Mouse (Mus musculus): ENCODE data around the gene Thegl. TPM values are rescaled to one million over a fixed set of nuclear protein-coding genes. Genes with fewer than 3 reads are reported as not detected.
"Not testable (repeated sequence)": the region's sequence is repeated elsewhere in the genome, so short reads cannot be mapped to it uniquely, and the experiment has no call there.

Gene Thegl
- polyA plus RNA-seq (2015; fragmentation: Nextera tagmentation; extraction: Ambion mirVana) = 0.22 and 0.43 TPM in 2 replicates

GRCm38 (mm10) chr5:77015544-77016482 lies at the start of gene Thegl:
Gene Thegl (plus strand): TSS chr5:77016023.
- no peaks in the 10 kb centered on the region for H3K36me3 ChIP-seq (ENCODE audit: control insufficient read depth, insufficient read depth)
- no peaks in the 10 kb centered on the region for H3K27me3 ChIP-seq (ENCODE audit: control insufficient read depth, insufficient read depth, low read depth, low read length)
- ATAC-seq (ENCODE audit: low read depth) = peak; percentile 98
- H3K9ac ChIP-seq (ENCODE audit: low read depth, low read length) = peak within 1 kb of the TSS; percentile 38; the same call in 1 of the 2 replicates
- 16% methylated on average over 57 of the region's 57 CpGs for WGBS (ENCODE audit: insufficient replicate concordance)
- no peak within 1 kb of the TSS for H3K27ac ChIP-seq (ENCODE audit: low read length)
- peak within 1 kb of the TSS; percentile 60 for H3K4me3 ChIP-seq (ENCODE audit: low read depth, low read length)
- H3K9me3 ChIP-seq (replicated peaks; ENCODE audit: control insufficient read depth, low read length) = no peaks in the 10 kb centered on the region
- peaks cover 8% of the 10 kb centered on the region for H3K4me1 ChIP-seq (ENCODE audit: control insufficient read depth, low read depth, low read length)
- peak within 1 kb of the TSS; percentile 92 for H3K4me2 ChIP-seq (ENCODE audit: low read depth, low read length)

DNA sequence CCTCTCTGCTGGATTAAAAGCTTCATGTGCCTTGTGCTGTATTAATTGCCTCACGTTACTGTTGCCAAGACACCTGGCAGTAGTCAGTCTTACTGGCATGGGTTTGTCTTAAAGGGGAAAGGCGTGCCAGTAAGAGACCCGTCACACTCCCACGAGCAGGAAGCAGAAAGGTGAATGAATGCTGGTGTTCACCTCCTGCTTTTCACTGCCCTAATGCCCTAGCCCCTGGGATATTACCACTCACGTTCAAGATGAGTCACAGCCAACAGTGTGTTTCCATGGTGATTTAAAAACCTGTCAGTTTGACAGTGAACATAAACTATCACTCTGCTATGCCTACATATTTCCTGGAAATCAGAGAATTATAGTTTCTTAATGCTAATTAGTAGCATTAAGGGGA lies 46.6 kb upstream of the Thegl start:
- no peak overlapping the region for H3K4me3 ChIP-seq (ENCODE audit: low read depth, low read length)
- no peak for ATAC-seq (ENCODE audit: low read depth)
- H3K4me1 ChIP-seq (ENCODE audit: control insufficient read depth, low read depth, low read length) = peaks cover 4% of the 10 kb centered on the region; the same call in 1 of the 2 replicates
- H3K36me3 ChIP-seq (ENCODE audit: control insufficient read depth, insufficient read depth) = peaks cover 29% of the 10 kb centered on the region
- H3K27ac ChIP-seq (ENCODE audit: low read length) = no peak overlapping the region
- no peak overlapping the region for H3K9ac ChIP-seq (ENCODE audit: low read depth, low read length)
- 67% methylated on average over 5 of the region's 5 CpGs for WGBS (ENCODE audit: insufficient replicate concordance)
- no peak overlapping the region for H3K4me2 ChIP-seq (ENCODE audit: low read depth, low read length)
- H3K9me3 ChIP-seq (replicated peaks; ENCODE audit: control insufficient read depth, low read length) = no peaks in the 10 kb centered on the region
- no peaks in the 10 kb centered on the region for H3K27me3 ChIP-seq (ENCODE audit: control insufficient read depth, insufficient read depth, low read depth, low read length)

GRCm38 (mm10) chr5:76971115-76971514 lies 44.7 kb upstream of the Thegl start:
- H3K4me2 ChIP-seq (ENCODE audit: low read depth, low read length); H3K27me3 ChIP-seq (ENCODE audit: control insufficient read depth, insufficient read depth, low read depth, low read length); H3K27ac ChIP-seq (ENCODE audit: low read length); ATAC-seq (ENCODE audit: low read depth); H3K4me3 ChIP-seq (ENCODE audit: low read depth, low read length); H3K9ac ChIP-seq (ENCODE audit: low read depth, low read length); H3K9me3 ChIP-seq (replicated peaks; ENCODE audit: control insufficient read depth, low read length): not testable (repeated sequence)
- Histone ChIP-seq H3K36me3 (ENCODE audit: control insufficient read depth, insufficient read depth) (peaks cover 15% of the 10 kb centered on the region), H3K4me1 (ENCODE audit: control insufficient read depth, low read depth, low read length) (peaks cover 12% of the 10 kb centered on the region)
- WGBS (ENCODE audit: insufficient replicate concordance) = 36% methylated on average over 1 of the region's 1 CpGs

DNA sequence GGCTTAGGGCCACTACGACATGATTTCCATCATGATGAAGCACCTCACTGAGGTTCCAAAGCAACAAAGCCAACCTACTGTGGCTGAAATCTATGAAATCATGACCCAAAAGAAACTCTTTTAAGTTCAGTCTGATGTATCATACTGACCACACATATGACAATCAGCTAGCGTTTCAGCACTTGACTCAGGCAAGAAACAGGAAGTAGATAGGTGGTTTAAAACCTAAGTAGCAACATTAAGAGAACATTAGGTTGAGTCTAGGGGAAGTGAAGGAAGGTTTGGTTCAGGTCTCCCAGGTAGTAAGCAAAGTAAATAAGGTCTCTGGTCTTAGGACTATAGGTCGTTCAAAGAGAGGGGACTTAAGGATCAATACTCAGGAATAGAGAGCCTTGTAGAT lies 42.3 kb upstream of the Thegl start:
- H3K4me3 ChIP-seq (ENCODE audit: low read depth, low read length) = peak overlapping the region; percentile 98
- H3K27me3 ChIP-seq (ENCODE audit: control insufficient read depth, insufficient read depth, low read depth, low read length) = no peaks in the 10 kb centered on the region
- ATAC-seq (ENCODE audit: low read depth) = no peak
- no peak overlapping the region for H3K27ac ChIP-seq (ENCODE audit: low read length)
- 36% methylated on average over 3 of the region's 3 CpGs for WGBS (ENCODE audit: insufficient replicate concordance)
- peaks cover 10% of the 10 kb centered on the region for H3K36me3 ChIP-seq (ENCODE audit: control insufficient read depth, insufficient read depth)
- H3K9ac ChIP-seq (ENCODE audit: low read depth, low read length) = no peak overlapping the region
- no peaks in the 10 kb centered on the region for H3K9me3 ChIP-seq (replicated peaks; ENCODE audit: control insufficient read depth, low read length)
- H3K4me1 ChIP-seq (ENCODE audit: control insufficient read depth, low read depth, low read length) = peaks cover 12% of the 10 kb centered on the region
- peak overlapping the region; percentile 82 for H3K4me2 ChIP-seq (ENCODE audit: low read depth, low read length)

- peak; percentile 9; the same call in 1 of the 2 replicates for ATAC-seq (ENCODE audit: low read depth)
These were observed 41.6 kb upstream of the Thegl start for GRCm38 (mm10) chr5:76974207-76974553.

DNA sequence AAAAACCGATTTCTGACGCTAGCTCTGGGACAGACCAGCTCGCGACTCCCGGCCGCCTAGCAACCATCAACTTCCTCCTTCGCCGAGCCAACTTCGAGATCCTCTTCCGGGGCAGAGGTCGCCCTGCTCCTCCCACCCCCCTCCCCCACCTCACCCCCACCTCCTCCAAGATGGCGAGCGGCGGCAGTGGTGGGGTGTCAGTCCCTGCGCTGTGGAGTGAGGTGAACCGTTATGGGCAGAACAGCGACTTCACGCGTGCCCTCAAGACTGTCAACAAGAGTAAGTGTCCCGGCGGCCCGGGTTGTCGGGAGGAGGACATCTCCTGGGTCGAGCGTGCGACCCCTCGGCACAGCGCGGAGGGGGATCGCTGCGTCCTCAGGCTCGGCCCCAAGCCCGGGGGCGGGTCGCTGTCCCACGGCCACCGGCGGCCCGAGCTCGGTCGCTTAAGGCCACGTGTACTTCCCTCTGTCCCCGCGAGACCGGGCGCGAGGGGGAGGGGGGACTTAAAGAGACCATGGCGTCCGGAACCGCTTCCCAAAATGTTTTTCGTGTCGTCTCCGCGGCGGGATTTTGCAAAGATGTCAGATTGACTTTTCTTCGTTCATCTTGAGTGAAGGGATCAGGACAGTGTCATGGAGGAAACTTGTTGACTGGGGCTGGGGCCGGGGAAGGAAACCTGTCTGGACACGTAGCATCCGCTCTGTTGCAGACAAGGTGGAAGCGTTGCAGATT lies 41.1 kb upstream of the Thegl start, which contains the start of gene Srp72:
Srp72 (plus strand) TSS at position 130 of the 732 bp plus-strand sequence.
- peak; percentile 90 for ATAC-seq (ENCODE audit: low read depth)

More at GRCm38 (mm10) chr5:76974207-76974553, 41.6 kb upstream of the Thegl start:
- Histone ChIP-seq H3K9me3 (replicated peaks; ENCODE audit: control insufficient read depth, low read length) (no peaks in the 10 kb centered on the region), H3K4me1 (ENCODE audit: control insufficient read depth, low read depth, low read length) (peaks cover 12% of the 10 kb centered on the region), H3K36me3 (ENCODE audit: control insufficient read depth, insufficient read depth) (peaks cover 7% of the 10 kb centered on the region), H3K4me2 (ENCODE audit: low read depth, low read length) (peak overlapping the region; percentile 82), H3K9ac (ENCODE audit: low read depth, low read length) (peak overlapping the region; percentile 95), H3K27me3 (ENCODE audit: control insufficient read depth, insufficient read depth, low read depth, low read length) (no peaks in the 10 kb centered on the region), H3K4me3 (ENCODE audit: low read depth, low read length) (peak overlapping the region; percentile 98), H3K27ac (ENCODE audit: low read length) (no peak overlapping the region)
- WGBS (ENCODE audit: insufficient replicate concordance) = 3% methylated on average over 17 of the region's 17 CpGs

DNA sequence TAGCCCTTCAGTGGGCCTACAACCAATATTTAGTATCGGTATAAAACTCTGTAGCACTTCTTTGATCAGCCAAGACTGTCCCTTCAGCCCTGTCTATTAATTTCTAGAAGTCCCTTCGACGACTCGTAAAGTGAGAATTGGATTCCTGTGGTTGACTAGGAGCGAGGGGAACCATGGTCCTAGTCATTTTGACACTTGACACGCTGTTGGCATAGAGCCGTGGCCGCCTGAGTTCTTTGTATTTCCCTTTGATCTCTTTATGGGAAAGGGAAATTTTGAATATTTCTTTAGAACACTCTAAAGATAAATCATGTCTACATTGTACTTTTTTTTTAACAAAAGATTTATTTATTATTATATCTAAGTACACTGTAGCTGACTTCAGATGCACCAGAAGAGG lies 40.1 kb upstream of the Thegl start:
- peak overlapping the region; percentile 98 for H3K4me3 ChIP-seq (ENCODE audit: low read depth, low read length)
- H3K4me2 ChIP-seq (ENCODE audit: low read depth, low read length) = peak overlapping the region; percentile 82
- no peak overlapping the region; the same call in 1 of the 2 replicates for H3K9ac ChIP-seq (ENCODE audit: low read depth, low read length)
- 81% methylated on average over 8 of the region's 8 CpGs for WGBS (ENCODE audit: insufficient replicate concordance)
- no peak for ATAC-seq (ENCODE audit: low read depth)
- peak overlapping the region; percentile 23 for H3K27ac ChIP-seq (ENCODE audit: low read length)
- no peaks in the 10 kb centered on the region for H3K9me3 ChIP-seq (replicated peaks; ENCODE audit: control insufficient read depth, low read length)
- peaks cover 16% of the 10 kb centered on the region for H3K36me3 ChIP-seq (ENCODE audit: control insufficient read depth, insufficient read depth)
- no peaks in the 10 kb centered on the region for H3K27me3 ChIP-seq (ENCODE audit: control insufficient read depth, insufficient read depth, low read depth, low read length)
- H3K4me1 ChIP-seq (ENCODE audit: control insufficient read depth, low read depth, low read length) = peaks cover 12% of the 10 kb centered on the region

More for the DNA sequence above, 41.1 kb upstream of the Thegl start, which contains the start of gene Srp72:
- Histone ChIP-seq H3K4me1 (ENCODE audit: control insufficient read depth, low read depth, low read length) (peaks cover 12% of the 10 kb centered on the region), H3K36me3 (ENCODE audit: control insufficient read depth, insufficient read depth) (peaks cover 11% of the 10 kb centered on the region), H3K9ac (ENCODE audit: low read depth, low read length) (peak within 1 kb of the TSS; percentile 95), H3K9me3 (replicated peaks; ENCODE audit: control insufficient read depth, low read length) (no peaks in the 10 kb centered on the region), H3K4me2 (ENCODE audit: low read depth, low read length) (peak within 1 kb of the TSS; percentile 82), H3K4me3 (ENCODE audit: low read depth, low read length) (peak within 1 kb of the TSS; percentile 98), H3K27ac (ENCODE audit: low read length) (peak within 1 kb of the TSS; percentile 90), H3K27me3 (ENCODE audit: control insufficient read depth, insufficient read depth, low read depth, low read length) (no peaks in the 10 kb centered on the region)
- under 1% methylated on average over 60 of the region's 60 CpGs for WGBS (ENCODE audit: insufficient replicate concordance)

DNA sequence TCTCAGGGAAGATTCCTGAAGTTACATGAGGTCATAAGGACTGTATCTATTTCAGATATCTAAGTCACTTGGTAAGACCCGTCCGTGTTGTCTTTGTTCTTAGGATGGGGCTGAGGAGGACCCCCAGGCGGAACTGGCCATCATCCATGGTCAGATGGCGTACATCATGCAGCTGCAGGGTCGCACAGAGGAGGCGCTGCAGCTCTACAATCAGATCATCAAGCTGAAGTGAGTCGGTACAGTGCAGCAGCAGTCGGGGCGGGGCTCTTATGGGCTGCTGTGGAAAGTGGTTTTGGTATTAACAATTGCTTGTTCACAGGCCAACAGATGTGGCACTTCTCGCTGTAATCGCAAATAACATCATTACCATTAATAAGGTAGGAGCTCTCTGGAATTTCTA lies 31.8 kb upstream of the Thegl start:
- no peak overlapping the region for H3K9ac ChIP-seq (ENCODE audit: low read depth, low read length)
- WGBS (ENCODE audit: insufficient replicate concordance) = 80% methylated on average over 11 of the region's 11 CpGs
- no peak overlapping the region for H3K4me3 ChIP-seq (ENCODE audit: low read depth, low read length)
- no peaks in the 10 kb centered on the region for H3K9me3 ChIP-seq (replicated peaks; ENCODE audit: control insufficient read depth, low read length)
- no peaks in the 10 kb centered on the region for H3K4me1 ChIP-seq (ENCODE audit: control insufficient read depth, low read depth, low read length)
- no peak overlapping the region for H3K4me2 ChIP-seq (ENCODE audit: low read depth, low read length)
- H3K27ac ChIP-seq (ENCODE audit: low read length) = no peak overlapping the region
- ATAC-seq (ENCODE audit: low read depth) = no peak
- peaks cover 40% of the 10 kb centered on the region for H3K36me3 ChIP-seq (ENCODE audit: control insufficient read depth, insufficient read depth)
- no peaks in the 10 kb centered on the region for H3K27me3 ChIP-seq (ENCODE audit: control insufficient read depth, insufficient read depth, low read depth, low read length)

Measured in liver, embryonic 16.5 days (tissue).